Mouse (Mus musculus) urinary bladder, postnatal 10 days (tissue): Measurements from ENCODE around the gene Iqschfp.

Source experiments
- DNase-seq: peaks from one replicate; pipeline ENCODE4 v3.0.0; 2022; ENCODE audit warnings: low spot score

The Iqschfp gene

DNA sequence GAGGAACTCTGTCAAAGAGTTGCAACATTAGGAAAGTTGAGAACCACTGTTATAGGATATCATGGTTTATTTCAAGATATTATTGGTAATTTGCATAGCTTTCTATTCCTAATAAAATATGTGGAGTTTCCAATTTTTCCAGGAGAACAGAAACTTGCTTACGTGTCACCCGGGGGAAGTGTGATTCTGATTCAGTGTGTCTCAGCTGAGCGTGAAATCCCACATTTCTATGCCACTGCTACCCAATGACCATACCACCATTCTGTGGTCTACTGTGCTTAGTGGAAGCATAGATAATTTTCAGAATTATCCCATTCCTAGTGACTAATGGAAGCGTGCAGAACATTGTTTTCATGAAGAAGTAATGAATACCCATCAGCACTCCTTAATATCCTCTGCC is 704.9 kb downstream of the Iqschfp start:
- no peak for DNase-seq

DNA sequence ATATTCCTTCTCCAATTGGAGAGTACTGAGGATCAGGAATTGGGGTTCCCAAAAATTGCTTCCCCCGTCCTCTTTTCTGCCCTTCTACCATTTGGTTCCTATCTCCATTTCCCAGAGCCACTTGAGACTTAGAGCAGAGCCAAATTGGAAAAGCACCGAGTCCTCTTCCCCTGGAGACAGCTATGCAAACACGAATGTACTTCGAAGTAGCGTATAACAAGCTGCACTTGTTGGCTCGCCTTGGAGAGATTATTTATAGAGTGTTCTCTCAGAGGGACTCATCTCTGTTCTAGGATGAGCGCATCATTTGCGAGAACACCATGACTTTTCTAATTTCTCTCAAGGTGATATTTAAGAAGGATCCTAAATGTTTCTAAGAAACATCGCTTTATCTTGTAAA is 710.9 kb downstream of the Iqschfp start:
- no peak for DNase-seq

DNA sequence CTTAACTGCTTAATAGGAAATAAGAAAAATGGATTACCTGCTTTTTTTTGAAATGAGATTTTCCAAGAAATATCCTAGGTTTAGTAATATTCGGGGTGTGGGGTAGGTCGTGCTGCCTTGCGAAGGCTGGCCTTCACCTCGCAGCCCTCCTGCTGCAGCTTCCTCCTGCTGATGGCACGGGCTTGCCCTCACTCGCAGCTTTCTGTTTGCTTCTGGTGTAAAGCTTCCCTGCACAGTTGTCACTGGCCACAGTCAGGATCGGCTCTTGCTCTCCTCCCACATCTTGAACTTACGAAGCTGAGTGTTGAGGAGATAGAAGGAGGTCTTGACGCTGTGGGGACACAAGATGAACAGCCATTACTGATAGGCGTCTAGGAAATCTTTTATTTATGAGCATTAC is 712.4 kb downstream of the Iqschfp start:
- DNase-seq = no peak

DNA sequence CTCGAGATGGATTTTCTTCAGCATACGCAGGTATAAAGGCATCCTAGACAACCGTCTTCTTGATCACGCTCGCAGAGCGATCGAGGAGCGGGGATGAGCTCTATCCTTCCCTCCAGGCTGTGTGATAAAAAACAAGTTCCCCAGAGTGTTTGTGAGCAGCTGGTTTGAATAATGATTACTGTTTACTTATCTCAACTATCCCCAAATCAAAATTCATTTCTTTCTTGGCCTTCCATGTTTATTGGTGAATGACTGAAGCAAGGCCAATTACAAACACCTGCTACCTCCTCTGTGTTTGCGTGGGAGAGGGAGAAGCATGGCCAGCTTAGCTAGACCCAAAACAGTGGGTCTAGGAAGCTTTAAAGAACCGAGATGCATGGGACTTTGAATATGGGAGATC is 712.9 kb downstream of the Iqschfp start:
- DNase-seq = no peak

DNA sequence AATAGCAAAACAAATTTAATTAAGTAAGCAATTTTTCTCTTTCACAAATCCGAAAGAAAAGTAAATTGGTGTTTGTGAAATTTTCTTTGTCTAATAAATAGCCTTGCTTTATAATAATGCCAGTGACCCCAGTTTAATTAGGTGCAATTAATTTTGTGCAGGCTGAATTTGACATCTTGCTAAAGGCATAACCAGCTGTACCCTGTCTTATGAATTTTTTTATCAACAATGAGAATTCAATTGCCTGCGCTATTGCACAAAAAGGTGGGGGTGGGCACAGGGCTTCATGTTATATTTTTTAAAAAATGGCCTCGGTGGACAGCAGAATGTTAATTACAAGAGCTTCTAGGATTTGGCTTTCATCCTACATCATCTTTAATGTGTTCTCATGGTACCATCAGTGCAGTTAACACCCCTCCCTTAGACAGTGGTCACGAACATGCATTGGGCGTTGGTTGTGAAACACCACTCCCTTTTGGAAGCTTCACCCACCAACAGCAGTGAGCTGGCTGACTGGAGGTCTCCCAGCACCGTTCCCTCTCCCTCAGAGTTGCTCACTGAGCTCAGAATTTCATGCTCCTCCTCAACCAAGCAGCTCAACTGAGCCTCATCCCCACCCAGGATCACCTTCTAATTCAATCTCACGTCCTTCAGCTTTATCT is 714.0 kb downstream of the Iqschfp start:
- no peak for DNase-seq

DNA sequence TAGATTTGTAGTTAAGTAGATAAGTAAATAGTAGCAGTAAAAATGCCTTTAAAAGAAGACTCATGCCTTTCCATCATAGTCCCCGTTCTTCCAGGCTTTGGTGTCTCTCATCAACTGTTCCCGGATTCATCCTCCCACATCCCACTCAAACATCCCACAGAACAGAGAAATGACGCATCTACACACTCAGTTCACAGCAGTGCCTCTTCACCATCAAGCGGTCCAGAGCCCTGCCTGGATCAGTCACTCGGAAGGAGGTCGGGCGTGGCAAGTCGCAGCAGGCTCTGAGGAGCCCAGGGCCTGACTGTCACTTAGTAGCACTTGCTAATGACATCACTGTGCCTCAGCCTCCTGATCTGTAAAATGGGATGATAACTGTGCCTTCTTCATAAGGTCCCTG is 714.7 kb downstream of the Iqschfp start:
- no peak for DNase-seq

DNA sequence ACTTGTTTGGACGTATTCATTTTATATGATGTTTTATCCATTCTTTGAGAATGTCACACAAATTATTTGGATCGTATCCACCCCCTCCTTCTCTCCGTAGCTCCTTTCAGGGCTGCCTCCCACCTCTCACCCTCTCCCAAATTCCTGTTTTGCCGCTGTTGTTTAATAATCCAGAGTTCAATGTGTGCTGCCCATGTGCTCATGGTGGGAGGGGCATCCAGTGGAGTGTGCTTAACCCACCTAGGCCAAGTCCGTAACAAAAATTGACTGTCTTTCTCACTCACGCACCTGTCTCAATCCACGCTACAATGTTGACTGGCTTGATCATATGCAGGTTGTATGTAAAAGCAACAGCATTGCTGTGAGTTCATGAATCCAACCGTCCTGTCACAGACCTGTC is 715.3 kb downstream of the Iqschfp start:
- no peak for DNase-seq

DNA sequence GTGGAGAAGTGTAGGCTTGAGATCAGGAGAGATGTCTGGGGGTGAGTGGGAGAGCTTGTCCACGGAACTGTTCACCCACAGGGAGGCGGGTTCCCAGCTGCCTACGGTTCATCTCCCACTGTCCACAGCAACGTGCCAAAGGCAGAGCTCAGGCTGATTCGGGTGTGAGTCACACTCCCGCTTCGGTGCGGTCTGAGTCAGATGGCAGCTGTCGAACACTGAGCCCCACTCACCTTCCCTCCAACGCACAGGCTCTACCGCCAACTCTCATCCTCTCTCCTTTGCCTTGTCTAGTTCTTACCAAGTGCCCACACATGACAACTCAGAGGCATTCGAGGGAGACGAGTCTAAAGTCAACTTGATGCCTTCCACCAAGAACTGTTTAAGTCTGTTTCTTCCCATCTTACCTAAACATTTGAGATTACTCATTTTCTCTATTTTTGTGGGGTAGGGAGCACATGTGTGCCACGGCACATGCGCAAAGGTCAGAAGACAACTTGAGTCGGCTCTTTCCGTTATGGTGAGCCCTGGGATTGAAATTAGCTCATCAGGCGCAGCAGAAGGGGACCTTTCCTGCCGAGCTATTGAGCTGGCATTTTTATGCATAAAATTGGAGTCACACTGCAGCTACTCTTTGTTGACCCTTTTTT is 716.9 kb downstream of the Iqschfp start:
- no peak for DNase-seq

DNA sequence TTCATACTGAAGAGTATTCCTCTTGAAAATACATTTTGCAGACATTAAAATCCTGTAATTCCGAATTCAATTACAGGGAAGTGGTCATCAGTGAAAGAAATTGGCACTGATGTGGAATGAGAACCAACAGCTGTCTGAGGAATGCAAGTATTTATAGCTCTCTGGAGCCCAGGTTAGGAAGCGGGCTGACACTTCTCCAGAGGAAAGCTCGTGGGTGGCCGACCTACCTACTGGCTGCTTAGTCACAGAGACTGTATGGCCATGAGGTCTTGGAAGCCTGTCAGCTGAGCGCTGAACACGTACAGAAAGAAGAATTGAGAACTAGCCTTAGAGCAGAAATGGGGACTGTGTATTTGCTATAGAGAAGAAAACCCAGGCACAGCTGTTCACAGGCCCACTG is 718.0 kb downstream of the Iqschfp start:
- DNase-seq = no peak

DNA sequence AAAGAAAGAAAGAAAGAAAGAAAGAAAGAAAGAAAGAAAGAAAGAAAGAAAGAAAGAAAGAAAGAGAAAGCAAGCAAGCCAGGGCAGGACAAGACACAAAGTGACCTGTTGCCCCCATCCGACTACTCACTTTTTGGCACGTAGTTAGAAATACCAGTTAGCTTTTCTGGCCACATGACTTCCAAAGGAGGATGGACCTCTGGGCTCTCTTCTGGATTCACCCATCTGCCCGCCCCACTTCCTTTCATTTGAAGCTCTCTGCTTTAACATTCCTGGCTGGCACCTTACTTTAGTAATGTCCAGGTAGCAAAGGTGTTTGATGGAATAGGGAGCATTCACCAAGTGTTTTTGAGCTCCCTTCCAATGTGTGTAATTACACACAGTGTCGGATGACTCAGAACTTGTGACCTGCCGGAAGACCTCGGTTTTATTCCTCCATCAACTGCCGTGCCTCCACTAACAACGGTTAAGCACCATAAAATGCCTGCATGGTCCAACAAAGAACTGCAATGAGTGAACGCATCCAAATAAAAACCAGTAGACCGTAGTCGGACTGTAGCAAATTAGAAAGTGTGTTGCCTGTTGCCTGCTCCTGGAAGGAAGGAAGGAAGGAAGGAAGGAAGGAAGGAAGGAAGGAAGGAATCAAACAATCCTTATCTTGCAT is 718.7 kb downstream of the Iqschfp start:
- no peak for DNase-seq

DNA sequence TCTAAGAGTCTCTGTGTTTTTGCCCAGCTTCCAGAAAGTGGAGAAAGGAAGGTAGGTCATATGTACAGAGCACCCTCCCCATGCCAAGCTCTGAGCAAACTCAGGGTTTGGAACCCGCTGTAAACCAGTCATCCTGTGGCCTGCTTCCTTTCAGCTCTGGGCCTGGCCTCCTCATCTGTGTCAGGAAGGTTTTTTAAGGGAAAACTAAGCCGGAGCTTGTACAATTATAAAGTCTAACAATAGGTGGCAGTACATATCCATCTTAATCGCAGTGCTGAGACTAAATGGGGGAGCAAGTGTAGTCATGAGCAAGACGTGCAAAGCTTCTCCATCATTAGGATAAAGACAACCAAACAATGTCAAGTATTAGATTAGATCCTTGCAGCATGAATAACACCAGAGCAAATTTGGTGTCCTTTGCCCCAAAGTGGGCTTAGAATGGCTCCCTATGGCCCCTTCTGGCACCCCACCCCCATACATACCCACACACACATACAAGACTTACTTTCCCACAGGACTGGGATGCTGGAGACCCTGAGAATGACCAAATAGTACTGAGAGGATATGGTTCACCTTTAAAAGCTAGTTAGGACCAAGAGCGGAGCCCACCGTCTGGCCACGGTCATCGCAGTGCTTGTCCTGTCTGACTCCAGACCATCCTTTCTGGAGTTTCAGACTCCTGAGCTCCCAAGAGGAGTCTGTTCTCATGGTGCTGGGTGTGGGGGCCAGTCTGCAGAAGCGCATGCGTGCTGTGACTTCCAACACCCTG is 723.2 kb downstream of the Iqschfp start:
- DNase-seq = no peak

DNA sequence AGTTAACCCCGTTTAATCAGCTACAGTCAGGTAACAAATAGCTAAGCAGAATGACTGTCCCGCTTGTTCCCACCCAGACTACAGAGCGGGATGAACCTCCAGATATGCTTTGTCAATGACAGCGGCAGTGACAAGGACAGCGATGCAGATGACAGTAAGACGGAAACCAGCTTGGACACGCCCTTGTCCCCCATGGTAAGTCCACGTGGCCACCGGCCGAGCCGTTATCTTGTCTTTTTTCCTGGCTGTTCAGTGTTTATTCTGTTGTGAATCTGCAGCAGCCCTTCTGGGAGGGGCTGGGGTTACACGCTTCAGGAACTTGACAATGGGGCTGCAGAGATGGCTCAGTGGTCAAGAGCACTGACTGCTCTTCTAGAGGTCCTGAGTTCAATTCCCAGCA is 724.3 kb downstream of the Iqschfp start:
- DNase-seq = no peak

DNA sequence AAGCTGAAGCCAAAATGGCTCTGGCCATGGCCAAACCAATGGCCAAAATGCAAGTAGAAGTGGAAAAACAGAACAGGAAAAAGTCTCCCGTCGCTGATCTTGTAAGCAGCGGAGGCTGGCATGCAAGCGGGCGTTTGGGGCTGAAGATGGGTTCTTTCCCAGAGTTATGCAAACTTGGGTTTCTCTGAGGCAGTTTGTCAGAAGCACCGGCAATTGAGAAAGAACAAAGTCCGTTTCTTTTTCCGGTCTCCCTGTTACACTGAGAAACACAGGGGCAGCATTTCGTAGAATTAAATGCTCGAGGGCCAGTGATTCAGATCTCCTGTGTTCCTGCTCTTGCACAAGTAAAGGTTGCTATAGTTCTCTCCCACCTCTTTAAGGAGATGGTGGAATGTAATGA is 725.7 kb downstream of the Iqschfp start:
- DNase-seq = no peak

DNA sequence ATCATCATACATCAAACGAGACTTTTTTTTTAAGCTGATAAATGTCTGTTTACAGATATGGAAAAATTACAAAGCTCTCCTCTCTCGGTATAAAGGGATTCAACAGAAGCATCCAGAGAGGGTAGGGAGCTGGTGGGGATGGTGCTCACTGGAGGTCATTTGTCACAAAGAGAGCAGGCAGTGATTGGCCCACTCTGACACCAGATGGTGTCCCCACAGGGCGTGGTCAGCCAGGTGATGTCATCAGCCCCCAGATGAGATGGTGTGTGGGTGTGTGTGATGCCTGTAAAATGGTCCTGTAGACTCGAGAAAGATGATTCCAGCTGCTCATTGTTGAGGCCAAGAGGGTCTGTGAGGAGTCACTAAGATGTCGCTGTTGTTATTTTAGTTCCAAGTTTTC is 727.1 kb downstream of the Iqschfp start:
- no peak for DNase-seq

DNA sequence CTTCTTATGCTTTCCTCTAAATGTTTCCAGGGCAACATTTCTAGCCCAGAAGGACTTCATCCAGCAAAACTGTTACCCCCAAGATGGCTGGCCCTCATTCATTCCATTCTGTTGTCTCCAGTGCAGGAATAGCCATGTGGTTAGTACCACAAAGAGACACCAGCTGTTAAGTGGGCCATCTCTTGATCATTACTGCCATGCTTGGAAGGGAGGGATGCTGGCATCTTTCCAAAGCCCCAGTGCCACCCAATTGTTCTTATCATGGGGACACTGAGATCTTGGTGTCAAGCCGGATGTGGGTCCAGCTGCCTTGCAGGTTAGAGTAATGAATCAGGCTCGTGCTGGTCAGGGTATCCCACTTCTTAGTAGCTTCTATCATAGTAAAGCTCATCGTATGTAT is 729.9 kb downstream of the Iqschfp start:
- no peak for DNase-seq

DNA sequence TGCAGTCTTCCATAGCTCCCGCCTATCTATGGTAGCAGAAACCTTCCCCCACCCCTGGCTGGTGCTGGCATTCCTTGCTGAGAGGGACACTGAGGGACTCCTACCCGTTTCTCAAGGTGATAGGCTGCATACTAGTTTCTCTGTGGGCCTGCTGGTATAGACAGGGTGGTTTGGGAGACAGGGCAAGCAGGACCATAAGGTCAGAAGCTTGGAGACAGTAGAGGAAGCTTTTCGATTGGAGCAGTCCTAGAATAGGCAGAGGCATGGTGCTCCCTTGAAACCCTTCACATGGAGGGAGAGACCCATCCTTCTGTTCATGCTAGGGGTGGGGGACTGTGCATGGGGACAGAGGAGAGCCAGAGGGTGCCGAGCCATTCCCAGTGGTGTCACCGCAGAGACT is 731.0 kb downstream of the Iqschfp start:
- DNase-seq = no peak

DNA sequence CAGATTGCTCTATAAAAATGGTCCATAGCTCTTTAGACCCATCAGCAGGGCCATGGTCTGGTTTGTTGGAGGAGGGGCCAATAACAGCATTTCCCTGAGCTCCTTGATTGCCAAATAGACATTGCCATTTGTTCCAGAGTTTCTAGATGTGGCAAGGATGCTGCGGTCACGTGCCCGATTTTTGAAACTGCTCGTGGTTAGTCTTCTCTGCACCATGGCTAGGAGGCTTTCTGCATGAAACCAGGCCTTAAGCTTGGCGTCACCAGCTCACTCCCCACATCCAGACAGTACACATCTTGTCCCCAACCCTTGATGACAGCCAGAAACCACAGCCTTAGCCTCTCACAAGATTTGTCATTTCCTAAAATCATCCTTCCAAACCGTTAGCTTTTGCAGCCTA is 732.4 kb downstream of the Iqschfp start:
- DNase-seq = no peak

DNA sequence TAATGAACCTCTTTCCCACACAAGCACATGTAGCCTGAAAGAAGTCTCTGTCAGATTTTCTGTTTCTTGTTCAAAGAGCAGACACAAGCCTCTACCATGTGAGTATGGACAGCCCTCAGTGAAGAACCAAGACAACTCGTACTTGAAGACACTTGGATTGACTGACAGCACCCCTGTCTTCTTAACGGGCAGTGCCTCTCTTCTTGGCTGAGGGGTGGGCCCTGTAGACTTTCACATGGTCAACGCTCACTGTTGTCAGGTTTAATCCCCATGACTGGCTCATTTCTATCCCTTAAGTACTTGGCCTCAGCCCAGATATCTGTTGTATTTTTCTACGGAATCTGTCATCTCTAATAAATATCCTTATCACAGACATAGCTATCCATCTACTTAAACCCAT is 738.2 kb downstream of the Iqschfp start:
- no peak for DNase-seq

DNA sequence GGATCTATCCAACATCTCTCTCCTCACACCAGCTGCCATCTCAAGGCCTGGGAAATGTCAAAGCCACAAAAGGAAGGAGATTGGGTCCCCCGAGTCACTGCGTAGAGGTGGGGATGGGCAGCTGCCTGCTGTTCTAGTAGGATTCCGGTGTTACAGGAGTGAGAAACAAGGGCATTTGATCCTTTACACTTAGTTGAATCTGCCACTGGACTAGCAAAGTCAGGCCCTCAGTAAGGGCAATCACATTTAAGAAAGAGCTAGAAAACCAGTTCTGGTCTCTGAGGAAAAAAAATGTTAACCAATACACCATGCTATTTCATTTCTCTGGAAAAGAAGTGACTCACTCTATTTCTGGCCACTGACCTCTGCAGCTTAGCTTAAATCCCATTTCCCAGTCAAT is 738.8 kb downstream of the Iqschfp start:
- no peak for DNase-seq

DNA sequence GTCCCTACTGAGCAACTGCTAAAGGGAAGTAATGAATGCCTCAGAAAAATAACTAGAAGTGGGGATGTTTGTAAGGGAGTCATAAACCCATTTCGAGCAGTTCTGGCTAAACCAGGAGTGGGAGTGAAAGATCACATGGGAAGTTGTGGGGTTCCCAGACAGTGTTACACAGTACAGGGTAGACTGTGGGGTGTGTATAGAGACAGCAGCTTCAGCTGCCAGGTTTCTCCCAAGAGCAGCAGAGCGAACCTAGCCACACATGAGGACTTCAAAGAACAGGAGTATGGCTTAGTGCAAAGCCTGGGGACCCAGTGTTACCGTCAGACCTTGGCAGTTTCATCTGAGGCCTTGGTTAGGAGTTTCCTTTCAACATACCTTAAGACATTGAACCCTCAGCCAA is 740.7 kb downstream of the Iqschfp start:
- DNase-seq = no peak

DNA sequence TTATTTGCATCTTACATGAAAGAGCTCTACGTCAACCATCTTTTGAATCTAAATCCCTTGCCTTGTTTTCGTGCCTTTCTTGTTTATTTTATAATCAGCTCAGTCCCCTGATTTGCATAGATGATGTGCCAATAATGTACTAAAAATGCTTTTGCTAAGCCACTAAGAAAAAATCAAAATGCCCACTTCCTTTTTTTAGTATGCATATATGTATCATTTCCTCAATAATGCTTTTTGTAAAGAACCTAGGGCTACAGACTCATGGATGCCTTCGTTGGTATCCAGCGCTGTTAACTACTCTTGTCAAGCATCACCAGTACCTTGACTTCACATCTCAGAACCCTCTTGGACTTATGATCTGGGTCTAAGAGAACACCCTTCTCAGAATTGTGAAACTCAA is 741.5 kb downstream of the Iqschfp start:
- DNase-seq = no peak

DNA sequence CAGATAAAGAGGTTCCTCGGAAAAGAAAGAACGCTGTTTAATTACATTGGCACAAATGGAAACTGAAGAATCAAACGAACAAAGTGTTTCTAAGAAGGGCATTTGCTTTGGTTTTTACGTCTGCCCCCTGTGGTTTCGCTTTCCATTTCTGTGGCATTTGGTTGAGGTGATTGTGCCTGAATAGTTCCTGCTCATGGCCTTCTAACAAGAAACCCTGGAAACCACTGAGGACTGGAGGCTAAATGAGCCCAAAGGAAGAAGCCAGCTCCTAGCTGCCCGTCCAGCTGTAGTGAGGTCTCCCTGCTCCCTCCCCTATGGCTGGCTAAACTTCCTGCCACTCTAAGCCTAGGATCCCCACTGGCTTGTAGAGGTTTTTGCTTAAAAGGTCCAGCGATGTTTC is 745.9 kb downstream of the Iqschfp start:
- no peak for DNase-seq

DNA sequence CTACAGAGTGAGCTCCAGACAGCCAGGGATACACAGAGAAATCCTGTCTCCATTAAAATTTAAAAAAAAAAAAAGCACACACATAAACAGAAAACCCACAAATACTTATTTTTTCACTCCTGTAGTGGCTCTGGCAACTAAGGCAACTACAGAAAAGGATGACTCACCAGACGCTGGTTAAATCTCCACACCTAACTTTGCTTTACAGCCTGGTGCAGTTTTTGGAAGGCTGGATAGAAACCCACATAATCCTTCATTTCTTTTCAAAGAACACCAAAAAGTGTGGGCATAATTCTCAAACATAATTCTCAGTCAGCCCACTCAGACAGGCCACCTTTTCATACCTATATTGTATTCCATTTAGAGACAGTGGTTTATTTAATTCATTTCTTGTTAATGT is 746.7 kb downstream of the Iqschfp start:
- no peak for DNase-seq
